Mouse (Mus musculus): ENCODE results near the gene Prps1. TPM values are rescaled to one million over a fixed set of nuclear protein-coding genes. Genes with fewer than 3 reads are reported as not detected.
"Not testable (repeated sequence)": the region's sequence is repeated elsewhere in the genome, so short reads cannot be mapped to it uniquely, and the experiment has no call there.

Prps1 gene
- 10 to 100 TPM; 29.9 to 31.2 TPM for total RNA-seq (2021)

DNA sequence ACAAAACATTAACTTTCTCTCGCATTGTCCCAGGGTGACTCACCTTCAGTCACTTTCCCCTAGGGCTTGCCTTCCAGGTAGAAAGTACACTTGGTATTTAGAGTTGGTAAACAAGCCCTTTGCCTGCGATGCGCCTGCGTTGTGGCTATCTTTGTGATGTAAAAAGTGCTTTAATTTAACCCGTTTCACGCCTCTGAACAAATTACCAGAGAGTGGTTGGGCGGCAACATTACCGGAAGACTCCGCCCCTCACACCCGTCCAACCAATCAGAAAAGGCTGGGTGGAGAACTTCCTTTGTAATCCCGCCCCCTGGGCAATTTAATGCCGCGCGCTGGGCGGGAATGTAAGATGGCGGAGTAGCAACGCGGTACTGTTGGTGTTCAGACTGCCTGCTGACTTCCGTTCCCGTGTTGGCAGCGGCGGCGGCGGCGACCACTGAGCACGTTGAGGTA, at the start of gene Prps1:
Gene Prps1, plus strand, starts transcription at position 335 of the 453 bp plus-strand sequence.
- peak; percentile 88 for DNase-seq

DNA sequence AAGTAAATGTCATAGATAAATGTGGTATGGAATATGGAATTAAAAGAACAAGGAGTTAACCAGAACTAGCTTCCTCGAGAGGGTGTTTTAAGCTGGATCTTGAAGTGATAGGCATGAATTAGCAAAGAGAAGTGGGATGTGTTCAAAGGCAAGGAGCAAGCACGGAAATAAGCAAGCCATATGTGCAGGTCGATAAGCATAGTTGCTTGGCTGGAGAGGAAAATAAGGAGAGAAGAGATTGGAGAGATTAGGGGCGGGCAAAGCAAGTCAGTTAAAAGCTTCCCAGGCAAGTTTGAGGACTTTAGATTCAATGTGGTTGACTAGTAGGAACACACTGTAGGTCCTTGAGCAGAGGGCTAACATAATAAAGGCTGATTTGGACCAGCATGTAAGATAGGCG, 48.8 kb upstream of the Prps1 start:
- DNase-seq, result no peak

DNA sequence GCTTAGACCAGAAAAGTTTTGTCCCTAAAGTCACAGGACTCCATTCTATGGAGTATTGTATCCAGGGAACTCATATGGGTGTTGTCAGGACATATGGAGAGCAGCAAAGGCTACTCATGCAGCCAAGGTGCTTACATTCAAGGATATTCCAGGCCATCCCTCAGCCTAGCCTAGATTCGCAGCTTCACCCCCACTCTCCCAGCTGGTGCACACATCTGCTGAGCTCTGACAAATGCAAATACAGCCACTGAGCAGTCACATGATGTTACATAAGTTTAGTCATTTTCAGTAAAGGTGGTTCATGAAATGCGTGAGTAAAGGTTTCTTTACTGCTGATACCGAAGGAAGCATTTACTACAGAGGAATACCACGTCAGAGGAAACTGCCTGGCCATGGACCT, 37.9 kb upstream of the Prps1 start:
- no peak for DNase-seq

DNA sequence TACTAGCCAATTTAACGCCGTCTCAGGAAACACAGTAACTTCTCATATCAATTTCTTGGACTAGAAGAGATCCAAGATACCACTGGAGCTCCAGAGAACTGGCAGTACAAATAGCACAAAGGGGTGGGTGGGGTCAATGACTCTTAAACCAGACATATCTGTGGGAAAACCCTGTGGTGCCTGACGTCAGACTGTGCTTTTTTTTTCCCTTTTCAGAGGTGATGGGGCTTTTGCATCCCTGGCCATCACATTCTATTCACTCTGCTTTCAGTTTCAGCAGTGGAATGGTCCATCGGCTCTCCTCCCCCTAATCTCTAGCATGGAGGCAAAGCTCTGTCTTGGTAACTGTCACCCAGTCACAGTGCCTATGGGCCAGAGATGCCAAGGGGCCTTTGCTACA, 29.3 kb upstream of the Prps1 start:
- DNase-seq, result no peak

DNA sequence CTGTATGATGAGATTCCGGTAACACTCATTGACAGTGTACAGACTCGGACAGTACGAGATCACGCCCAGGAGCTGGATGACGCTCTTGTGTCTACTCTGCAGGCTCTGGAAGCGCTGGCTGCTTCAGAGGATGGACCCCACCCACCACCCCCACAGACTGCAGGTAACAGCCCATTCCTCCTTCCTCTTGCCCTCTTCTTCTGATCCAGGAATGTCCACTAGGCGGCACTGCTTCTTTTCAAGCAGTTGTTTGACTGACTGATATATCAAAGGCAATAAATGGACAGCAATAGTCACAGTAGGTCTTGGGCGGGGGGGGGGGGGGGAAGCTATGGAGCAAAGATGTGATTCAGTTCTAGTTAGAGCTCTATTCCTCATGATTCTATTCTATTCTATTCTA, 28.2 kb upstream of the Prps1 start:
- no peak for DNase-seq

DNA sequence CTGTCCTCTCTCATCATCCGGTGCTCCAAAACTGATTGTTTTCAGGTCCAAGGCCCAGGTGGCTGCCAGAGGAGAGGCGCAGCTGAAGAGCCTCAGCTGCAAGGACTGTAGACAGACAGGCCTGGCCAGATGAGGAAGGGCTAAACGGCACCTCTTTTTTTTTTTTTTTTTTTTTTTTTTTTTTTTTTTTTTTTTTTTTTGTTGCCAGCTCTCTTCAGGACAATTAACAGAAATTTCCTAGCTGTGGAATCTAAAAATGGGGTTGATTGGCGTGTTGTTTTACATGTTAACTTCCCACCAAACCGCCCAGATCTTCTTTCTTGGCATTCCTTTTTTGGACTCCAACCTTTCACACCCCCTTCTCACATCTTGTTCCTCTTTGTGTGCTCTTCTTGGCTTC, 26.4 kb upstream of the Prps1 start:
- no peak for DNase-seq

DNA sequence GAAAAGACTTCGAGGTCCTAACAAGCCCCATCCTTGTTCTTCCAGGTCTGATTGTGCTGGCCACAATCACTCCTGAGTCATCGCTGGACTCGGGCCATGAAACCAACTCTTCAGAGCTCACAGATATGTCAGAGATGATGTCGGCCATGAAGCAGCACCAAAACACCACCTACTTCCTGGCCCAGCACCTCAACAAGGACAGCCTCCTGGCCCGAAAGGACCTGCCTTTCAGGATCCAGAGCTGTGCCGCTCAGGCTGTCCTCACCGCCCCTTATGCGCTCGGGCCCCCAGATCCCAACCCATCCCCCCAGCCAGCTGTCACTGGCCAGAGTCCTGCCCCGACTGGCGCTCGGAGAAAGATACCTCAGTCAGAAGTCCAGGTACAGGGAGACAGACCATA, 25.9 kb upstream of the Prps1 start:
- DNase-seq, result no peak

DNA sequence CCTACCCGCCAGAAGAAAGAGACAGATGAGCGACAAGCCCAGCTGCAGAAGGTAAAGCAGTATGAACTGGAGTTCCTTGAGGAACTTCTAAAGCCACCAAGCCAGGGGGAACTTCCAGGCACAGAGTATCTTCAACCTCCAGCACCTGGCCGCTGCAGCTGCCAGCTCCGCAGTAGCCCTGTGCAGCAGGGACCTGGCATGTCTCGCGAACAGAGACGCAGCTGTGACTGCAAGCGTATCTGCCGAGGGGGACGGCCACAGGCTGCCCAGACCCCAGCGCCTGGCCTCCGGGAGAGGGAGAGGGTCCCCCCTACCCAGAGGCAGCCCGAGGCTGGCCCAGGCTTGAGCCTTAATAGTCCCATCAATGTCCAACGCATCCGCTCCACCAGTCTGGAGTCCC, 24.4 kb upstream of the Prps1 start:
- no peak for DNase-seq

DNA sequence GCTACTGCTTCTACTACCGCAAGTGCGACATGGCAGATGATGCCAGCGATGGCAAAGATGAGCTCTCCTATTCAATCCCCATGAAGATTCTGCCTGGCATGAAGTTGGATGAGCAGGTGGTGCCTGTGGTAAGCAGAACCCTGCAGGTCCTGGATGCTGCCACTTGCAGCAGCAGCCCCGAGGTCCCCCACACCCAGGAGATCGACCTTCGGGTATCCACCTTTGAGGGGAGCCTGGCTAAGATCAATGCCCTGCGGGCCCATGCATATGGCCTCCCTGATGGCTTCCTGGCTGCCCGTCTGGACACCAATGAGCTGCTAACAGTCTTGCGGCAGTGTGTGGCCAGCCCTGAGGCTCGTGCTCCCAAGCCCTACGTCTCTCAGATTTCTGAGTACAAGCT, 23.6 kb upstream of the Prps1 start:
- DNase-seq, result no peak

DNA sequence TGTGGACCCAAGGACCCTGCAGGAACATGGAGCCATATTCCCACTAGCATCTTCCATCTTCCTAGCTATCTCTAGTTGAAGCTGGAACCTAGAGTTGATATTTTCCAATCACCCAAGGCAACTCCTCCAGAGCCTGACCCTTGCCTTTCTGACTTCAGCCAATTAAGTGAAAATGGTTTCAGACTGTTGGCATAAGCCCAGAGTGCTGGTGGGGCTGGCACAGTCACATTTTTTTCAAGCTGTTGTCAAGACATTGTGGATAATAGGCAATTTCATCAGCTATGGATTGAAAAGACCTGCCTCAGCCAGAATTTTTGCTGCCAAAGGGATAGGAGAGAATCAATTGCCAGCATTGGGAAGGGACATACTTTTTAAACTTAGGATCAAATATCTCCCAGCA, 18.5 kb upstream of the Prps1 start:
- DNase-seq, result no peak

DNA sequence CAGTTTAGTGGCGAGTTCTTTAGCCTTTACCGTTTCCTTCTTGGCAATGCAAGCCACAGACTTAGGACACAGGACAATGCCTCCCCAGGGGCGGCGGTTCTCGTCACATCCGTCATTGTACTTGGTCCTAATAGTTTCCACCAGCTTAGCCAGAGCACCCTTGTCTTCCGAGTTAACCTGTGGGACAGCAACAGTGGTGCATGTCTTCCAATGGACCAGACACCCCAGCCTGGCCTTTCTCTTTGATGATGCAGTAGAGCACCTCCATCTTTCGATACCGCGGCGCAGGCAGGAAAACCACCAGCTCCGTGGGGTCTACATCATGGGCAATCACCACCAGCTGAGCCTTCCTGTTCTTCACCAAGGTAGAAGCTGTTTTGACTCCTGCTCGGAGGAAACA, 10.9 kb upstream of the Prps1 start:
- no peak for DNase-seq

DNA sequence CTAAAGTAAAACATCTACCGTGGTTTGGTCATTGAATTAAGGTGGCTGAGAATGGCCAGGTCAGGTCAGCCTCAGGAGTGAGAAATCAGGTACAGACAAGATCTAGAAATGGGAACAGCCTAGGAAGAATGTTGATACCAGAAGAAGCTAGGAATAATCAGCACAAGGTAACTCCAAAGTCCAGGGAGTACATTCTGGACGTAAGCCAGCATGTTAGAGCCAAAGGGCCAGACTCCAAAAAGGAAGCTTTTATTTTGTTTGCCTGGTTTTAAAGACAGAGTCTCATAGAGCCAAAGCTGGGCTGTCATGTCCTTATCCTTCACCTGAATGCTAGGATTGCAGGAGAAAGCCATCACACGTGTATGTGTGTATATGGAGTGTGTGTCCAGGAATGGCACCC, 6.3 kb upstream of the Prps1 start:
- DNase-seq, result no peak

DNA sequence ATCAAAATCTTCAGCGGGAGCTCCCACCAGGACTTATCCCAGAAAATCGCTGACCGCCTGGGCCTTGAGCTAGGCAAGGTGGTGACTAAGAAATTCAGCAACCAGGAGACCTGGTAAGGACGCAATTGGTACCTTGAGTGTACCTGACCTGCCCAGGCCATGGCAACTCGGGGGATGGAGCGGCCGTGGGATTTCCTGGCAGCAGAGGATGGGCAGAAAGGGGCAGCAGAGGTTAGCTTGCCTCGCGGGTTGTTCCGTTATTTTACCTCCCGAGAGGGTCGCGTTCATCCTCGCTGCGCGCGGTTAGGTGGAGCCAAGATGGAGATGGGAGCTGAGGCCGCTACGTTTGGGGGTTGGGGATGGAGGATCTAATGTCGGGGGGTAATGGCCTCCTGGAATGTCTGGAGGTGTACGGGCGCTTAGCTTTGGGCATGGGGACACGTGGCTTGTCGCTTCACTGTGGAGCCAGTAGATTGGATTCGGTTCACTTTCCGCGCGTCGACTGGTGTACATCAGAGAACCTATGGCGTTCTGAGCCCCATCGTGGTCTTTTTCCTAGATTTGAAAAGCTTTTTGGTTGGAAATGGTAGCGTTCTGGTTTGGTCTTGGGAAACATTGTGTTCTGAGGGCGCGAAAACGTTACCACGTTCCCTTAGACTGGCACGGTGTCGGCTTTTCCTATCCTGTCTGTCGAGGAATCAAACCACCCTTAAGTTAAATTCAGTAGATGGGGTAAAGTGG, 508 bp downstream of the Prps1 start:
- peak; percentile 6 for DNase-seq

DNA sequence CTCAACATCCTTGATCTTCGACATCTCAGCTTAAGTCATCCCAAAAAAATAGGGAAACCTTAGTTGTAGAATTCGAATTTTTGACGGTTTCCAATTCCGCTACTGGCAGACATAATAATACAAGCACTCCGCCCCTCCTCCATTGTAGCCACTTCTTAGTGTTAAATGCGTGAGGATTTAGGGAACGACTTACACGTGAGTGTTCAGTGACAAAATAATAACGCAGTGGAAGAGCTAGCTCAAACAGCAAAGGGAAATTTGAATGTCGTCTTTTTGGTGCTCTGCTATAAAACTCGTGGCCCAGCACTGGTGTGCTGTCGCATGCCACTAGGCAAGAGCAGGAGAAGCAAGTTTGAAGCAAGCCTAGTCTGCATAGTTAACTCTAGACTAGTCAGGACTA, 1.1 kb downstream of the Prps1 start:
- no peak for DNase-seq

DNA sequence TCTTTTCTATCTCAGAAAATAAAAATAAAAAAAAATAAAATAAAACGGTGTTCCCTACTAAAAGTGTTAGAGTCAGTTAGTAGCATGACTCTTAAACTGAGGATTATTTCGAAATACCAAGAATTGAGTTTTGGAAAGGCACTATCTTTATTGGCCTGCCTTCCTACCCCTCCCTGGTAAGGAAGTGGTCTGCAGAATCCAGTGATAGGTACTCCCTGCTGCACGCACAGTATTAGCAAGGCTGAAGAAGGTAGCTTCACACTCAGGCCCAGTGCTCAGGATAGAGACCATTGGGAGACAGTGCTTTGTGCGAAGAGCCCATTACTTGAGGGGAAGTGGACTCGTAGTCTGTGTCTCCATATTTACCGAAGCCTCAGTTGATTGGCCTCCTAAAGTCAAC, 21.8 kb downstream of the Prps1 start:
- no peak for DNase-seq

DNA sequence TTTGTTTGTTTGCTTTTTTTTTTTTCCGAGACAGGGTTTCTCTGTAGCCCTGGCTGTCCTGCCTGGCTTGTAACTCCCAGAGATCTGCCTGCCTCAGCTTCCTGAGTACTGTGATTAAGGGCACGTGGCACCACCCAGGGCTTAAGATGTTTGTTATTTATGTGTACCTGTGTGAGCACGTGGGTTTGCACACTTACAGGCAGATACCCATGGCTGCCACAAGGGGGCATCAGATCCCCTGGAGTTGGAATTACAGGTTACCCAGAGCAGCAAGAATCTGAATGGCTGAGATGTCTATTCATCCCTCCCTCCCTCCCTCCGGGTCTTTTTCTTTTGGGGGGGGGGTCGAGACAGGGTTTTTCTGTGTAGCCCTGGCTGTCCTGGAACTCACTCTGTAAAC, 22.8 kb downstream of the Prps1 start:
- peak; percentile 60 for DNase-seq

DNA sequence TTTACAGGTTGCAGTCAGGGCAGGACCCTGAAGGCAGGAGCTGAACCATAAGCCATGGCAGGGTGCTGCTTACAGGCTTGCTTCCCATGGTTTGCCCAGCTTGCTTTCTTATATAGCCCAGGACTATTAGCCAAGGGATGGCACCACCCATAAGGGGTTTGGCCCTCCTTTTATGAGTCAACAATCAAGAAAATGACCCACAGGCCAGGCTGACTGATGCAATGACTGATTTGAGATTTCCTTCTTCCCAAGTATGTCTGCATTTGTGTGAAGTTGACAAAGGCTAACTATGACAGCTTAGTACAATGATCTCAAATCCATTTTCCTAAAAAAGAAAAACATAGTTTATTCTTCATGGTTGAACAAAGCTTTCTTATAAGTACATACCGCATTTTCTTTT, 32.8 kb downstream of the Prps1 start:
- no peak for DNase-seq

DNA sequence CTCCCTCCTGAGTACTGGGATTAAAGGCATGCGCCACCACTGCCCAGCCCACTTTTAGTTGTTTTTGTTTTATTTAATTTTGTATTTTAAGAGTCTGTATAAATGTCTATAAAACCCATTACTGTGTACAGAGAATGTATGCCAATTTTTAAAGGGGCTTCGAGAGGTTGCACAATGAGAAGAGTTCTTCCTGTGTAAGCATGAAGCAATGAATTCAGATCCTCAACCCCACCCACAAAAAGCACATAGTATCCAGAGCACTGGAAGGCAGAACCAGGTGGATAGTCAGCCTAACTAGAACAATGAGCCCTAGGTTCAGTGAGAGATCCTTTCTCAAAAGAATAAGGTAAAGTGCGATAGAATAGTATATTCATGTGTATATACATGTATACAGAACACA, 33.8 kb downstream of the Prps1 start:
- DNase-seq, result no peak

DNA sequence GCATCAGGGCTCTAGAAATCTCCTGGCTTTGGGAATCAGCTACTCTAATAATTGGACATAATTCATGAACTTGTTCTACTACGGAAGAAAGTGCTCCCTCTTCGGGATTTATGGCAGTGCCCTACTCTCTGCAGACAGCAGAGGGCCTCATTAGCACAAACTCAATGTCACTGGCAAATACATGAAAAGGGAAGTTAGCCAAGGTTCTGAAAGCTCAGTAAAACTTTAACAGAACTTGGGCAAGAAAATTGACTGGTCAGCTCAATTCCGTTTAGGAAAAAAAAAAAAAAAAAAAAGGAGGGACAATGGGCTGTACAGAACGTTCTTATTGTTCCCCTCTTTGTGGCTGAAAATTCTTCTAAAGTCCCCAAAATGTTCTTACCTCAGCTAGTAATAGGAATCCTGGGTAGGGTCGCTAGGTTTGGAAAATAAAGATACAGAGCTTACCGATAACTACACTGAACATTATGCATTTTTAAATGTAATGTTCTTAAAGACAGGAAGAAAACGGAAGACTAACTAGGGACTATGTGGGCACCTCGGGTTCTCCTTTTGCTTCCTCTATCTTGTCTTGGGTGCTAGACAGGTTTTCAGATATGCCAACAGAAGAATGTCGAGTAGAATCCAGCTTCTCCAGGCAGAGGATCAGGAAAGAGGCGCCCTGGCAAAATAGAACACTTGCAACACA, 35.6 kb downstream of the Prps1 start:
- peak; percentile 55 for DNase-seq

DNA sequence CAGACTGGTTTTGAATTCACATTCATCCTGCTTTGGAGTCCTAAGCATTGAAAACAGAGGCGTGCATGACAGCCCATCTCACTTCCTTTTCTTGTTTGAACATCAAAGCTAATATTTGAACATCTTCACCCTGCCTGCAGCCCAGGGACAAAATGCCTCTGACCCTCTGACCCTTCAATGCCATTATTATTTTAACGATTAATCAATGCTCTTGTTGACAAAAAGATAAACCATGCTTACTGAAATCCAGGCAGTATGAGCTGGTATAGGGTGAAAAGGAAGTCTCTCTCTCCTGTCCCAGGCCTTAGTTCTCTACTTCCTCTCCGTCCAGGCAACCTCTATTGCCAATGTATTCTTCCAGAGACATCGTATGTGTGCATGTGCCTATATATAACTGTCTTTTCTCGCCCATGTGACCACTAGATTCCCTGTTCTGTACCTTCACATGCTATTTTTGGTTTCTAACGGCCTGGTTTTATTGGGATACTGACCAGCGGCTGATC, 37.2 kb downstream of the Prps1 start:
- DNase-seq, result no peak

DNA sequence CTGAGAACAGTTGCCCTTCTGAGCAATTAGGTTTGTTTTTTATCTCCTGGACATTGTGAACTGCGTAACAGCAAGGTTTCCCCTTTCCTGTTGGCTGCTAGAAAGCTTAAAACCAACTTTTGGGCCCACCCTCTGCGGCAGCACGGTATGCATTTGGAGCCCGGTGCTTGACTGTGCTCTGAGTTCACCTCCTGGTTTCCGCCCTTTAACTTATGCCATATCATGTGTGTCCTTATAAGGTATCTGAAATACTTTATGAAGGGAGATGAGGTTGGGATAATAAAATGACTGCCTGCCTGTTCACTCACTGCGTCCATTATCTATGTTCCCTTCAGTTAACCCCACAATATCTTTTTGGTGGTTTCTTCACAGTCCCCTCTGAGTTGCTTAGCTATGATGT, 37.8 kb downstream of the Prps1 start:
- DNase-seq, result no peak

DNA sequence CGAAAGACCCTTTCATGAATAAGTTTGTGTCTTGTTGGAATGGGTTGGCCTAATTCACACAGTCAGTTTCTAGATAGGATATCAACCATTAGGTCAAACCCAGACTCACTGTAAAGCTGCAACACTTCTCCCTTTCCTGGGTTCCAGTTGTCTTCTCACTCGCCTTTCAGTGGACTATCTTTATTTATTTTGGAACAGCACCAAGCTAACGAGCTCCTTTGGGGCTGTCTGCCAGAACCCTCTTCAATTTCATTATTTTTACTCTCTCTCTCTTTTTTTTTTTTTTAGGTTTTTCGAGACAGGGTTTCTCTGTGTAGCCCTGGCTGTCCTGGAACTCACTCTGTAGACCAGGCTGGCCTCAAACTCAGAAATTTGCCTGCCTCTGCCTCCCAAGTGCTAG, 42.0 kb downstream of the Prps1 start:
- not testable (repeated sequence) for DNase-seq

DNA sequence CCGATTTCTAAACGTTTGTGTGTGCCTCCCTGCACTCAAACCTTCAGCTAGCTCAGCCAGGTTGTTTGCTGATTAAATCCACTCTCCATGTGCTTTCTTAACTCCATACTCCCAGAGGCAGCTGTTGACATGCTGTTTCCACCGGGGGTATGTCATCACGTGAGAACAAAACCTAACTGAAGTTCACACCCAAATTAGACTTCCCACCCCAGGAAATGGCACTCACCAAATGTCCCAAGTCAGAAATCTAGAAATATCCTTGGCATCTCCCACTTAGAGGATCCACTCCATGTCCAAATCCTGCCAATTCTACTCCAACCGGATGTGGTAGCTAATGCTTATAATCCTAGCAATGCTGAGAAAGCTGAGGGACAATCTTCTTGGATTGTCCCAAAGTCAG, 43.9 kb downstream of the Prps1 start:
- DNase-seq, result no peak

All from heart, postnatal 4 days (tissue).